Mouse (Mus musculus) forebrain, embryonic 11.5 days (tissue): Measurements from ENCODE around the gene Car14. TPM values are rescaled to one million over a fixed set of nuclear protein-coding genes. Genes with fewer than 3 reads are reported as not detected.

ENCODE experiments used
- ATAC-seq: fragments of 200-750 bp; cut with Nextera tagmentation; replicated peaks from 2 replicates; pipeline ENCODE4 v1.8.0; 2017; ENCODE audit warnings: moderate TSS enrichment; ENCODE audit not compliant: low FRiP score
- DNase-seq: peaks from one replicate; pipeline ENCODE4 v3.0.0-alpha.2; 2017; ENCODE audit warnings: low spot score
- H3K27ac ChIP-seq: fragments of 300-500 bp; sonication (generic); 2 replicates; pipeline ENCODE4 v1.5.1; 2014; ENCODE audit warnings: low read depth, low read length
- H3K27me3 ChIP-seq: fragments of 300-500 bp; sonication (generic); 2 replicates; pipeline ENCODE4 v1.6.1; 2014; ENCODE audit warnings: mild to moderate bottlenecking, low read length, mixed read lengths; ENCODE audit not compliant: control insufficient read depth, insufficient read depth
- H3K36me3 ChIP-seq: fragments of 300-500 bp; sonication (generic); 2 replicates; pipeline ENCODE4 v1.6.1; 2014; ENCODE audit warnings: mild to moderate bottlenecking, low read length, moderate library complexity, mixed read lengths; ENCODE audit not compliant: control insufficient read depth, insufficient read depth
- H3K4me1 ChIP-seq: fragments of 300-500 bp; sonication (generic); replicated peaks from 2 replicates; pipeline ENCODE4 v1.6.1; 2014; ENCODE audit warnings: low read length, mixed read lengths; ENCODE audit not compliant: control insufficient read depth, insufficient read depth
- H3K4me2 ChIP-seq: fragments of 300-500 bp; sonication (generic); 2 replicates; pipeline ENCODE4 v1.6.1; 2014; ENCODE audit warnings: low read depth, mild to moderate bottlenecking, low read length, moderate library complexity, mixed read lengths; ENCODE audit not compliant: severe bottlenecking
- H3K4me3 ChIP-seq: fragments of 300-500 bp; sonication (generic); 2 replicates; pipeline ENCODE4 v1.5.1; 2014; ENCODE audit warnings: low read depth, low read length
- H3K9ac ChIP-seq: fragments of 300-500 bp; sonication (generic); 2 replicates; pipeline ENCODE4 v1.6.1; 2014; ENCODE audit warnings: low read length
- H3K9me3 ChIP-seq: fragments of 300-500 bp; sonication (generic); 2 replicates; pipeline ENCODE4 v1.6.1; 2016; ENCODE audit warnings: low read length, mixed read lengths; ENCODE audit not compliant: control insufficient read depth
- WGBS: fragments of 180-500 bp; shearing (Covaris S2); extraction: QIAGEN DNeasy Blood & Tissue Kit; methylation state at CpG from one replicate; pipeline ENCODE4 v1.1.7; 2014; 5-methylcytosine and 5-hydroxymethylcytosine counted together
- polyA plus RNA-seq: library from polyadenylated mRNA; unstranded; fragments of >200 nt; fragmentation: Nextera tagmentation; extraction: Ambion mirVana; gene quantifications from 2 replicates; pipeline ENCODE4 v1.2.1, GENCODE M21; 2014

The Car14 gene
- polyA plus RNA-seq, 1 experiment from 2014 or later, result 49.4 TPM

DNA sequence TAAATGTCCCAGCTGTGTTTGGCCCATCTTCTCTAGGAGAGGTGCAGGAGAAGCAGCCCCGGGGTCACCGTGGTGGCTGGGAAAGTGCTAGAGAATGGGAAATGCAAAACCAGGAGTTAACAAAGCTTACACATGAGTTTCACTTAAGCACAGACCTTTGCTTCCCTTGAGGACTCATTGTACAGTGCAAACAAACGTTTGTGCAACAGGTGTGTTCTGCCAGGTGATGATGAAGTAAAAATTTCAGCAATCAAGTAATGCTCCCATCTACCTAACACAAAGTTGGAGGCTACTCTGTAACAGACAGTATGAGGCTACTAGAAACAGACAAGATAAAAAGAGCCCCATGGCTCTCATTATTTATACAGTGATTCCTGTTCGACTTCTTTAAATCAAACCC, 25.4 kb downstream of the Car14 start:
- ATAC-seq, result no peak
- Histone ChIP-seq H3K27me3 (no peaks in the 10 kb centered on the region; the same call in 1 of the 2 replicates), H3K27ac (no peak overlapping the region), H3K4me2 (no peak overlapping the region), H3K36me3 (no peaks in the 10 kb centered on the region), H3K9me3 (no peaks in the 10 kb centered on the region), H3K9ac (no peak overlapping the region), H3K4me1 (peaks cover 10% of the 10 kb centered on the region), H3K4me3 (no peak overlapping the region)
- WGBS, result 89% methylated on average over 4 of the region's 4 CpGs
- no peak for DNase-seq

DNA sequence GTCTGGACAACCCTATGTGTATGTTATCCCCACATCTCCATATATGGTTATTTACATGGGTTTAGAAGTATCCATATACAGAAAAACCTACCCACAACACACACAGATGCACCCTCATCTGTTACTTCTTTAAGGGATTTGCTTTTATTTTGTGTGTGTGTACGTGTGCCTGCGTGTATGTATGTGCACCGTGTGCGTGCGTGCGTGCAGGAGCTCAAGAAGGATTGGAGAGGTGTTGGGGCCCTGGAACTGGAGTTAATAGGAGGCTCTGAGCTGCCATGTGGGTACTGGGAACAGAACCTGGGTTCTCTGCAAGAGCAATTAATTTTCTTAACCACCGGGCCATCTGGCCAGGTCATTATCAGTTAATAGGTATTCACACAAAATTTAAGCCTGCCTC, 32.4 kb downstream of the Car14 start:
- 0 out of 2 replicates have a peak, but pooled peaks cover 2% of the 10 kb centered on the region for H3K4me1 ChIP-seq
- H3K27me3 ChIP-seq, result no peaks in the 10 kb centered on the region
- peak overlapping the region; percentile 66 for H3K4me3 ChIP-seq
- 80% methylated on average over 7 of the region's 7 CpGs for WGBS
- H3K4me2 ChIP-seq, result peak overlapping the region; percentile 85
- no peaks in the 10 kb centered on the region for H3K9me3 ChIP-seq
- H3K27ac ChIP-seq, result no peak overlapping the region
- DNase-seq (no peak), ATAC-seq (no peak)
- no peaks in the 10 kb centered on the region for H3K36me3 ChIP-seq
- H3K9ac ChIP-seq, result peak overlapping the region; percentile 81

- peak within 1 kb of the TSS; percentile 66 for H3K4me3 ChIP-seq
- H3K9ac ChIP-seq, result peak within 1 kb of the TSS; percentile 81
- H3K9me3 ChIP-seq, result no peaks in the 10 kb centered on the region
- H3K4me1 ChIP-seq, result 0 out of 2 replicates have a peak, but pooled peaks cover 2% of the 10 kb centered on the region
- H3K4me2 ChIP-seq, result peak within 1 kb of the TSS; percentile 85
- ATAC-seq (peak; percentile 96), DNase-seq (peak; percentile 88)
- H3K36me3 ChIP-seq, result no peaks in the 10 kb centered on the region
- H3K27me3 ChIP-seq, result no peaks in the 10 kb centered on the region
- 0% methylated on average over 33 of the region's 33 CpGs for WGBS
- peak within 1 kb of the TSS; percentile 25; the same call in 1 of the 2 replicates for H3K27ac ChIP-seq
Observed at GRCm38 (mm10) chr3:95871392-95871867, 33.1 kb downstream of the Car14 start, which contains the start of gene Mrps21. Mrps21 (minus strand) TSS chr3:95871519.

DNA sequence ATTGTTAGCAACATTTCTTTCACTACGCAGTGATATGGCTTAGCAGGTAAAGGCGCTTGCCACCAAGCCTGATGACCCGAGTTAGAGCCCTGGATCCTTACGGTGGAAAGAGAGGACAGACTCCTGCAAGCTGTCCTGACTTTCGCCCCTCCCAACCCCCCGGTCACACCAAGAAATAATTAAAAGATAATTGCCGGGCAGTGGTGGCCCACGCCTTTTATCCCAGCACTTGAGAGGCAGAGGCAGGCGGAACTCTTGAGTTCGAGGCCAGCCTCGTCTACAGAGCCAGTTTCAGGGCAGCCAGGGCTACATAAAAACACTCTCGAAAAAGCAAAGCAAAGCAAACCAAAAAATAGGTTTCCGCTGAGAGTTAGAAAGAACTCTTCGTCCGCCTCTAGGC, 33.5 kb downstream of the Car14 start:
- H3K27ac ChIP-seq, result peak overlapping the region; percentile 25; the same call in 1 of the 2 replicates
- no peaks in the 10 kb centered on the region for H3K27me3 ChIP-seq
- H3K9me3 ChIP-seq, result no peaks in the 10 kb centered on the region
- WGBS, result 10% methylated on average over 15 of the region's 15 CpGs
- peak overlapping the region; percentile 85 for H3K4me2 ChIP-seq
- DNase-seq (no peak), ATAC-seq (peak; percentile 69)
- H3K4me1 ChIP-seq, result 0 out of 2 replicates have a peak, but pooled peaks cover 2% of the 10 kb centered on the region
- peak overlapping the region; percentile 66 for H3K4me3 ChIP-seq
- no peaks in the 10 kb centered on the region for H3K36me3 ChIP-seq
- peak overlapping the region; percentile 81 for H3K9ac ChIP-seq

DNA sequence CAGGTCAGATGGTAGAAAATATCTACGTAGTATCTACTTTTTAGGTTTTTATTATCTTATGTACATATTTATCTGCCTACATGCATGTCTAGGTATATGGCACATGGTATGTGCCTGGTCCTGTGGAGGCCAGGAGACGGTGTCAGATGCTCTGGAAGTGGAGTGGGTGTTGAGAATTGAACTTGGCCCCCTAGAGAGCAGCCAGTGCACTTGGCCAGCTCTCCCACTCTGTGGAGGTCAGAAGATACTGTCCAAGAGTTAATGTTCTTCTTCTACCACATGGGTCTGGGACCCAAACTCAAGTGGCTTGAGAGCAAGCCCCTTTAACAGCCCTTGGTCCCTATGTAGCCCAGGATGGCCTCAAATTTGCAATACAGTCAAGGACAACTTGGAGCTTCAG, 37.1 kb downstream of the Car14 start:
- no peak overlapping the region for H3K27ac ChIP-seq
- 93% methylated on average over 2 of the region's 2 CpGs for WGBS
- no peak overlapping the region for H3K4me2 ChIP-seq
- H3K9me3 ChIP-seq, result no peaks in the 10 kb centered on the region
- ATAC-seq (no peak), DNase-seq (no peak)
- no peaks in the 10 kb centered on the region for H3K27me3 ChIP-seq
- H3K36me3 ChIP-seq, result peaks cover 3% of the 10 kb centered on the region
- H3K9ac ChIP-seq, result no peak overlapping the region
- H3K4me1 ChIP-seq, result 0 out of 2 replicates have a peak, but pooled peaks cover 2% of the 10 kb centered on the region
- H3K4me3 ChIP-seq, result no peak overlapping the region

DNA sequence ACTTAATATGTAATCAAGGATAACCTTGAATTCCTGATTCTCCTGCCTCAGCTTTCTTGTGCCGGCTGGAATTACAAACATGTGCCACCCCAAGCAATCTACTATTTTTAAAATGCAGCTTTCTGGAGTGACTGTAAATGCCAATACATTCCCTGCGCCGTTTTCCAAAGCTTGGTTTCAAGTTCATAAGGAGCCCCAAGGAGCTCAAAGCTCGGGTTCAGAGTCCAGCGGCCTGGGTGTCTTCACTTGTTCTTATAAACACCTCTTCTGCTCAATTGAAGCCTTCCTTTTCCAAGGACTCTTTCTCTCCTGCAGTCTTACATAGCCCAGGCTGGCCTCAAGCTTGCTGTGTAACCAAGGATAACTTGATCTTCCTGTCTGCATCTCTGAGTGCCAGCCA, 38.4 kb downstream of the Car14 start:
- Histone ChIP-seq H3K27me3 (no peaks in the 10 kb centered on the region), H3K4me1 (no peaks in the 10 kb centered on the region), H3K36me3 (peaks cover 3% of the 10 kb centered on the region), H3K4me3 (no peak overlapping the region), H3K27ac (no peak overlapping the region), H3K9me3 (no peaks in the 10 kb centered on the region), H3K4me2 (no peak overlapping the region), H3K9ac (no peak overlapping the region)
- no peak for DNase-seq
- ATAC-seq, result no peak
- WGBS, result 92% methylated on average over 5 of the region's 5 CpGs

DNA sequence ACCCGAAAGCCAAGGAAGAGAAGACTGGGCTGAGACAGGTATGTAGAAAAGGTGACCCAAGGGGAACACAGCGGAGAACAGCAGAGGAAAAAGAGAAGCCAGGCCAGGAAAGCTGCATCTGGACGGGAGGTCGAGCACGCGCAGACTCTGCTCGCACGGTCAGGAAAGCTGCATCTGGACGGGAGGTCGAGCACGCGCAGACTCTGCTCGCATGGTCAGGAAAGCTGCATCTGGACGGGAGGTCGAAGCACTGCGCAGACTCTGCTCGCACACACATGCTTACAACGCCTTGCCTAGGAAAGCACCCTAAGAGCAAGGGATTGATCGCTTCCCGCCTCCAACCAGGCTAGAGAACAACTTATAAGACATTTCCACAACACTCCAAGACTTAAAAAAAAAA, 38.9 kb downstream of the Car14 start:
- ATAC-seq, result no peak
- no peaks in the 10 kb centered on the region for H3K27me3 ChIP-seq

DNA sequence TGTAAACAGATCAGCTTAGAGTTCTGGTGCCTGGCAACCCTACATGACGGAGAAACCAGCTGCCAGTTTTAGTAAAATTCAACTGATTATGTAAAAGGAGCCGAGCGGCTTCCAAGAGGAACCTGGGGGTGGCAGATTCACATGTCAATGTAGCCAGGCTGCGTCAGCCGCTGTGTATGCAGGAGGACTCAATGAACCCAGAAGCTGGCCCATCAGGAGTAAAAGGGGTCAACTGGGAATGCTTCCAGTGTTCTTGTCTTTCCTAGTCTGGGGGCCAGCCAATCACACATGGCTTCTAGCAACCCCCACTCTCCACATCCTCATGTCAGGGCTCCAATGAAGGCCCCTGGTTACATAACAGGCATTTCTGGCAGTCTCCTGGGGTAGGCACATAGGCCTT, 39.4 kb downstream of the Car14 start:
- 96% methylated on average over 5 of the region's 5 CpGs for WGBS
- Histone ChIP-seq H3K36me3 (peaks cover 3% of the 10 kb centered on the region), H3K4me2 (no peak overlapping the region), H3K9me3 (no peaks in the 10 kb centered on the region), H3K4me3 (no peak overlapping the region), H3K9ac (no peak overlapping the region), H3K27ac (no peak overlapping the region), H3K4me1 (no peaks in the 10 kb centered on the region), H3K27me3 (no peaks in the 10 kb centered on the region)
- ATAC-seq (no peak), DNase-seq (no peak)

More for the DNA sequence above, 38.9 kb downstream of the Car14 start:
- Histone ChIP-seq H3K4me1 (no peaks in the 10 kb centered on the region), H3K4me3 (no peak overlapping the region), H3K4me2 (no peak overlapping the region), H3K9ac (no peak overlapping the region), H3K27ac (no peak overlapping the region), H3K36me3 (peaks cover 3% of the 10 kb centered on the region), H3K9me3 (no peaks in the 10 kb centered on the region)
- 95% methylated on average over 20 of the region's 20 CpGs for WGBS
- no peak for DNase-seq

DNA sequence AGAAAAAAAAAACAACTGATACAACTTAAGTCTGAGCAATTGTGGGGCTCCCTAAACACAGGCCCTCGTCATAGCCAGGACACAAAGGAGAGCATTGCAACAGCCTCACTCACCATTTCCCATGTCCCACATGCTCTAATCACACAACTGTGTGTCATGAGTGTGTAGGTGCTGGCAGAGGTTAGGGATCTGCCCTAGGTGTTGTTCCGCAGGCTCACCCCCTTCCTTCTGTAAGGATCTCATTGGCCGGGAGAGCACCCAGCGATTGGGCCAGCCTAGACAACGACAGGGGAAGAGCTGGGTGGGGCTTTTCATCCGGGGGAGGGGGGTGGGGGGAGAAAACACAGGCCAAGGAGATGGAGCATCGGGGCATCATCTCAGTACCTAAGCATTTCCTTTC, 40.9 kb downstream of the Car14 start:
- WGBS, result 76% methylated on average over 7 of the region's 7 CpGs

More for the DNA sequence above, 40.9 kb downstream of the Car14 start:
- no peaks in the 10 kb centered on the region for H3K4me1 ChIP-seq
- H3K36me3 ChIP-seq, result peaks cover 3% of the 10 kb centered on the region
- no peak overlapping the region for H3K9ac ChIP-seq
- no peak for ATAC-seq
- no peak overlapping the region for H3K4me2 ChIP-seq
- no peaks in the 10 kb centered on the region for H3K9me3 ChIP-seq
- no peaks in the 10 kb centered on the region for H3K27me3 ChIP-seq
- DNase-seq, result no peak
- H3K27ac ChIP-seq, result no peak overlapping the region
- no peak overlapping the region for H3K4me3 ChIP-seq
